11 mouse cellular contexts compared by ENCODE assay signal in genomic region chr12:83764519-83764918, GRCm38 (mm10). TPM values are rescaled to one million over a fixed set of nuclear protein-coding genes. Genes with fewer than 3 reads are reported as not detected.
DNase-seq lines count a peak whose midpoint lies in the region; ATAC-seq lines count a peak whose summit lies in the region.
"Had no signal": no experiment of that assay in that cellular context is flagged by ENCODE, and none has a peak within 500 bp of the region (broad histone marks: within the 10 kb centered on the region; RNA-seq: fewer than 3 reads in every experiment).

No protein-coding gene starts in this region.

- no peak for ATAC-seq in limb, embryonic 12.5 days (ENCODE audit: insufficient number of reproducible peaks, insufficient read depth, low FRiP score, low TSS enrichment, low read depth)
- ATAC-seq in intestine, embryonic 14.5 days (replicated peaks; ENCODE audit: low FRiP score, low TSS enrichment, low read depth), result no peak
- ATAC-seq in neural tube, embryonic 15.5 days (ENCODE audit: low FRiP score), result no peak

- H3K9ac ChIP-seq in limb, embryonic 12.5 days (replicated peaks), result no peak overlapping the region
- no peak overlapping the region for H3K9ac ChIP-seq in intestine, embryonic 14.5 days (ENCODE audit: low read length)
- no peak overlapping the region for H3K9ac ChIP-seq in neural tube, embryonic 15.5 days (replicated peaks)

- intact Hi-C loops in left cerebral cortex, postnatal 25 days (cut with DNase I), result no loop called here

- H3K4me2 ChIP-seq in limb, embryonic 12.5 days, result peak overlapping the region; percentile 65; the same call in 1 of the 2 replicates
- H3K4me2 ChIP-seq in intestine, embryonic 14.5 days (ENCODE audit: low read length), result peak overlapping the region; percentile 70
- peak overlapping the region; percentile 68 for H3K4me2 ChIP-seq in neural tube, embryonic 15.5 days

- H3K4me3 ChIP-seq in heart, embryonic 10.5 days, result peak overlapping the region; percentile 58
- no peak overlapping the region for H3K4me3 ChIP-seq in limb, embryonic 12.5 days (replicated peaks)
- no peak overlapping the region for H3K4me3 ChIP-seq in limb, embryonic 10.5 days
- H3K4me3 ChIP-seq in intestine, embryonic 14.5 days (ENCODE audit: low read depth, low read length), result no peak overlapping the region
- H3K4me3 ChIP-seq in neural tube, embryonic 15.5 days (replicated peaks), result no peak overlapping the region

- no peak for DNase-seq in heart, embryonic 10.5 days (ENCODE audit: low spot score)
- DNase-seq in heart, adult 8-10 months (ENCODE audit: low spot score), result no peak
- no peak for DNase-seq in limb, embryonic 10.5 days (ENCODE audit: low spot score)
- no peak for DNase-seq in intestine, embryonic 14.5 days (ENCODE audit: low spot score)
- DNase-seq in left cerebral cortex, postnatal 25 days (ENCODE audit: low spot score in 2 of 2), result no peak
- DNase-seq in layer of hippocampus, adult 8-10 months (ENCODE audit: low spot score in 2 of 2), result no peak
- DNase-seq: cerebellum, adult 9-11 months; right cerebral cortex, adult 18-20 months had no signal

- no peak overlapping the region for H3K27ac ChIP-seq in heart, embryonic 10.5 days
- H3K27ac ChIP-seq in limb, embryonic 12.5 days, result no peak overlapping the region
- H3K27ac ChIP-seq in limb, embryonic 10.5 days, result no peak overlapping the region
- H3K27ac ChIP-seq in intestine, embryonic 14.5 days (ENCODE audit: low read depth), result no peak overlapping the region
- no peak overlapping the region for H3K27ac ChIP-seq in neural tube, embryonic 15.5 days (replicated peaks)

- peaks cover 50% of the 10 kb centered on the region for H3K4me1 ChIP-seq in heart, embryonic 10.5 days
- H3K4me1 ChIP-seq in limb, embryonic 12.5 days (replicated peaks), result peaks cover 55% of the 10 kb centered on the region
- peaks cover 73% of the 10 kb centered on the region for H3K4me1 ChIP-seq in limb, embryonic 10.5 days
- peaks cover 26% of the 10 kb centered on the region for H3K4me1 ChIP-seq in intestine, embryonic 14.5 days (replicated peaks; ENCODE audit: control insufficient read depth, insufficient read depth, low read length)
- H3K4me1 ChIP-seq in neural tube, embryonic 15.5 days, result peaks cover 20% of the 10 kb centered on the region

- H3K9me3 ChIP-seq in heart, embryonic 10.5 days, result no peaks in the 10 kb centered on the region
- H3K9me3 ChIP-seq in limb, embryonic 12.5 days, result no peaks in the 10 kb centered on the region
- no peaks in the 10 kb centered on the region for H3K9me3 ChIP-seq in limb, embryonic 10.5 days (replicated peaks)
- H3K9me3 ChIP-seq in intestine, embryonic 14.5 days (ENCODE audit: control insufficient read depth, low read length), result no peaks in the 10 kb centered on the region
- no peaks in the 10 kb centered on the region for H3K9me3 ChIP-seq in neural tube, embryonic 15.5 days (replicated peaks)

- 76% methylated on average over 10 of the region's 10 CpGs for WGBS in heart, embryonic 10.5 days
- 77% methylated on average over 10 of the region's 10 CpGs for WGBS in limb, embryonic 12.5 days
- 76% methylated on average over 10 of the region's 10 CpGs for WGBS in limb, embryonic 10.5 days
- 65% methylated on average over 10 of the region's 10 CpGs for WGBS in intestine, embryonic 14.5 days
- 79% methylated on average over 10 of the region's 10 CpGs for WGBS in neural tube, embryonic 15.5 days

- H3K27me3 ChIP-seq in heart, embryonic 10.5 days (ENCODE audit: insufficient read depth, poor library complexity, severe bottlenecking), result peaks cover 22% of the 10 kb centered on the region; the same call in 1 of the 2 replicates
- peaks cover 30% of the 10 kb centered on the region for H3K27me3 ChIP-seq in limb, embryonic 12.5 days
- peaks cover 27% of the 10 kb centered on the region for H3K27me3 ChIP-seq in limb, embryonic 10.5 days (ENCODE audit: low read depth, poor library complexity, severe bottlenecking)
- H3K27me3 ChIP-seq in intestine, embryonic 14.5 days (replicated peaks; ENCODE audit: control insufficient read depth, insufficient read depth, low read length), result no peaks in the 10 kb centered on the region
- 0 out of 2 replicates have a peak, but pooled peaks cover 3% of the 10 kb centered on the region for H3K27me3 ChIP-seq in neural tube, embryonic 15.5 days (replicated peaks)

- no peaks in the 10 kb centered on the region for H3K36me3 ChIP-seq in heart, embryonic 10.5 days
- H3K36me3 ChIP-seq in limb, embryonic 12.5 days, result no peaks in the 10 kb centered on the region
- no peaks in the 10 kb centered on the region for H3K36me3 ChIP-seq in limb, embryonic 10.5 days
- H3K36me3 ChIP-seq in intestine, embryonic 14.5 days (ENCODE audit: control insufficient read depth, insufficient read depth, low read length), result no peaks in the 10 kb centered on the region
- H3K36me3 ChIP-seq in neural tube, embryonic 15.5 days, result no peaks in the 10 kb centered on the region

RNA-seq across cellular contexts. Expression of gene Papln, which starts 1.1 kb away (rescaled TPM):
- polyA plus RNA-seq in heart, embryonic 10.5 days (2016; fragmentation: Nextera tagmentation; extraction: Ambion mirVana), result 0.15 and 0.38 TPM in 2 replicates
- total RNA-seq in heart, adult 8-10 months (2022), result 1 to 10 TPM; 3.6 to 7.5 (median 6.5) TPM
- 0.32 and 0.36 TPM in 2 replicates for polyA plus RNA-seq in limb, embryonic 12.5 days (2016; fragmentation: Nextera tagmentation; extraction: Ambion mirVana)
- polyA plus RNA-seq in limb, embryonic 10.5 days (2016; fragmentation: Nextera tagmentation; extraction: Ambion mirVana), result 0.11 TPM in 2 replicates
- polyA plus RNA-seq in intestine, embryonic 14.5 days (2014; fragmentation: Nextera tagmentation; extraction: Ambion mirVana), result 1.5 and 2.1 TPM in 2 replicates
- 0.23 and 0.43 TPM in 2 replicates for polyA plus RNA-seq in neural tube, embryonic 15.5 days (2015; fragmentation: Nextera tagmentation; extraction: Ambion mirVana)
- 1 to 10 TPM; 7.3 to 9.4 TPM for total RNA-seq in left cerebral cortex, postnatal 25 days (2021)
- total RNA-seq in layer of hippocampus, adult 8-10 months (2022), result 1 to 10 TPM; 3.7 to 4.7 (median 3.9) TPM
- polyA plus RNA-seq: erythroblast, embryonic 14.5 days had no signal
